Mouse (Mus musculus) heart, adult 18-20 months (tissue): ENCODE data around the gene Dazl. TPM values are rescaled to one million over a fixed set of nuclear protein-coding genes. Genes with fewer than 3 reads are reported as not detected.
A peak's percentile ranks its signal among the peaks of the same experiment; 100 is the strongest.
"Not testable (repeated sequence)": the region's sequence is repeated elsewhere in the genome, so short reads cannot be mapped to it uniquely, and the experiment has no call there.

Experiments
- DNase-seq, 2 experiments: peaks; one replicate each; pipeline ENCODE4 v3.0.0; 2021 to 2022; ENCODE audit warnings: mixed read lengths in 1 of 2
- total RNA-seq, 2 experiments: library from RNA; stranded (reverse); gene quantifications; 2 replicates each; pipeline ENCODE4 v1.2.3; 2021

Gene Dazl
- total RNA-seq, 2 experiments from 2014 or later: 0.49 TPM; not detected in 1

DNA sequence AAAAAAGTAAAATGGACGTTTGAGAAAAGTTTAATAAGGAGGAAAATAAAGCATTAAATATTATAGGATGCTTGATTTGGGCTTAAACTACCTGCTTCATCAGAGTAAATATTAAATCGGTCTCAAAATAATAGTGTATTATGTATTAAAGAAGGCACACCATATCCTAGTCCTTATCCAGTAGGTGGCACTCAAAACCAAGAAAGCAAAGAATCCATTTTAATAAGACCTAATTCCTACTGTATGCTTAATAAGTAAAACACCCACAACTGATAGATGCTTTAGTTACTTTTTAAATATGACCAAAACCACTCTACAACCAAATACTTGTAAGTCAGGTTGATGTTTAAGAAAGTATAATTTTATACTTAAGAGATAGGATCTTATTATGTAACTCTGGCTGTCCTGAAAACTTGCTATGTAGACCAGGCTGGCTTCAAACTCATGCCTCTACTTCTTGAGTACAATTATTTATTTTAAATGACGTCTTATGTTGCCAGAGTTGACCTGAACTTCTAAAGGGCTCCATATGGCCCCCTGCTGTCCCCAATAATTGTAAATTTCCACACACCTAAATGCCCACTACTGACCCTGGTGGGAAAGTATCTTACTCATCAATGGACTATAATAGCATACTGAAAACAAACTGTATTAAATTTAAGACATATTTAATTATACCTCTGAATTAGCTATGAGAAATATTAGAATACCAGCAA, 1.8 kb downstream of the Dazl start:
- peak in 1 of 2 experiments; percentile 51 for DNase-seq

GRCm38 (mm10) chr17:50284845-50285244, 8.6 kb downstream of the Dazl start:
- DNase-seq: no peak

DNA sequence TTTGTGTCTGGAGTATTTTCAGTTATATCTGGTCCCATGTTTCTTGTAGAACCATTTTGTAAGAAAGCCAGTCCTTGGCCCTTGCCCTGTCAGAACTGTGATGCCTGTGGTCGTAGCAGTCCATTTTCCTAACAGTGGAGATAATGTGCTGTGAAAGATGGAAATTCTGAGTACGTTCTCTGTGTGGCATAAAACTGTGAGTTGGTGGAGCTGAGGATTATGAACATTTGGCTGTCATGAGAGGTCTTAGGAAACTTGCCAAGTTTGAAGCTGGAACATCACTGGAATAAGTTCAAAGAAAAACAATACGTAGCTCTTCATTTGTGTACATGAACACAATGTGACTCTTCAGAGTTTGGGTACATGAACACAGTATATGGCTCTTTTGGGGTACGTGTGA, 31.8 kb downstream of the Dazl start:
- not testable (repeated sequence) for DNase-seq

DNA sequence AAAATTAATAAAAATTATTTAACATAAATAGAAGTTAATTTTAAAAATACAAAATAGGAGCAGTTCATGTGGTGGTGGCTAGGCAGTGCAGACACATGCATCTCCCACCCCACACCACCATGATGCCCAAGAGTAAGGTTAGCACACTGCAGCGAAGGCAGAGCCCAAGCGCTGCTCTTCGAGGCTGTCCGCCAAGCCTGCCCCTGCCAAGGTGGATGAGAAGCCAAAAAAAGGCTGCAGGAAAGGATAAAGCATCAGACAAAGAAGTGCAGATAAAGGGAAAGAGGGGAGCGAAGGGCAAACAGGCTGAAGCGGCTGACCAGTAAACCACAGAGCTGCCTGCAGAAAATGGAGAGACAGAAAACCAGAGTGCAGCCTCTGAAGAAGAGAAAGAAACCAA, 32.6 kb downstream of the Dazl start:
- no peak for DNase-seq

DNA sequence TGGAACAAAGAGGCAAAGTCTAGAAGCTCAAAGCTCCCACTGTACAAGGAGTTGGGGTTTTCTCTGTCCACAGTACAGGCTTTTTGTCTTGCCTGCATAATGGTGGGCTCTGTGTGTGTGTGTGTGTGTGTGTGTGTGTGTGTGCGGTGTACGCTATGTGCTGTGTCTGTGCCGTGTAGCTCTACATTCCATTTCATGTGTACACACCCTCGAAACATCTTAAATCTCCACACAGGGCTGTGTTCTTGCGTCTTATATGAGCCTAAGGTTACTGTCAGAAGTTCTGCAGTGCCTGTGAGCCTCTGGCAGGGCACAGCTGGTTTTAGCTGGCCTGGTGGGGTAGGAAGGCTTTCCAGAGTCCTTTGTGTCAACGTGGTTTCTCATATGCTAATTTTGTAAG, 46.8 kb downstream of the Dazl start:
- DNase-seq: no peak

GRCm38 (mm10) chr17:50244675-50245074, 48.8 kb downstream of the Dazl start:
- no peak for DNase-seq

DNA sequence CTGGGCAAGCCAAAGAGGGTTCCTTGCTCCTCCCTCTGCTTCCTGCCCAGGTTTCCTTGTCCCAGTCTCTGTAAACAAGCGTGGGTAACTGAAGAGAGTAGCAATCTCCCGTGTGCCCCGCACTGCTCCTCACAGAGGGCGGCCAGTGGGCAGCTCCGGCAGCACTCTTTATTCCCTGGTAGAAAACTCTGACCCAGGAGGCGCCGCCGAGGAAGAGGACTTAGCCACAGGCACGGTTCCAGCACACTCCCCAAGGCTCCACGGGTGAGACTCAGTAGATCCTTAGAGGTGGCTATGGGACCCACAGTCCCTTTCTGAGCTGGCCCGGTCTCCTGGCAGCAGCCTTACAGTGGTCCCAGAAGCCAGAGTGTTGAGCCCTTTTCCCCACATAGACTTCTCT, 50.1 kb downstream of the Dazl start:
- no peak for DNase-seq

DNA sequence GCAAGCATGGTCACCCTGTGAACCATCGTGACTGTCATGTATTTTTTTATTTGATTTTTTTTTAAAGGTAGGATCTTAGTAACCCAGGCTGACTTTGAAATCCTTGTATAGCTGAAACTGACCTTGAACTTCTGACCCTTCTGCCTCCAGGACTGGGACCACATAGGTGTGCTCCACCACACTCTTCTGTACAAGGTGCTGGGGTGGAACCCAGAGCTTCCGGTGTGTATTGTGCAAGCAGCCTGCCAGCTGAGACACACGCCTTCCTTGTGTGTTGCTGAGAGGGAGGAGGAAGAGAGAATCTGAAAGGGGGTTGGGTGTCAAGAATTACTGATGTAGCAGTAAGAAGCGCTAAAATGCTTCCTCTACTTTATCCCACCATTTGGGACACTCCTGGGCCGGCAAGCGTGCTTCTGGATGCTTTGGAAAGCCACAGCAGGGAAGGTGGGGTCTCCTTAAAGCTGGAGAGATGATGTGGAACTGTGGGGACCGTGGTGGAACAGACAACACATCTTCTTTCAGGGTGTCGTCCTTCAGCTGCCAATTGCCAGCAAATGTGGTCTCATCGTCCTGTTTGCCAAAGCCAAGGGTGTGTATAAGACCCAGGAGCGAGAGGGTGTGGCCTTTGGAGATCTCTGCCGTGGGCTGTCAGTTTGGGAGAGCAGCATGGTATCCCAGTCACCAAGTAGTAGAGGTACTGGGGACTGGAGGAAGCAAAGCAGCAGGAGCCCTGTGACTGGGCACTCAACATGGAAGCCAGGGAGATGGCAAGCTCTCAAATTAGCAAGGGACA, 55.4 kb downstream of the Dazl start:
- DNase-seq: no peak

DNA sequence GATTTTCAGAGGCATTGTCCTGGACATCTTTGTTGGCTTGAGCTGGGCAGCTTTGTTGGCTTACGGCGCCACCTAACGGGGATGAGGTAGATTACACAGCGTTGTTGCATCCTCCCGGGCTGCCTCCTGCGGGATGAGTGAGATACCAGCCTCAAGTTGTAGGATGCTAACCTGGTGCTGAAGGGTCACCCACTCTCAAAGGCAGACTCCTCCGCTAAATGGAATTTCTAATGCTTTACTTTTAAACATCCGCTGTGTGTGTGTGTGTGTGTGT, 56.1 kb downstream of the Dazl start:
- peak; percentile 81 to 91 for DNase-seq

DNA sequence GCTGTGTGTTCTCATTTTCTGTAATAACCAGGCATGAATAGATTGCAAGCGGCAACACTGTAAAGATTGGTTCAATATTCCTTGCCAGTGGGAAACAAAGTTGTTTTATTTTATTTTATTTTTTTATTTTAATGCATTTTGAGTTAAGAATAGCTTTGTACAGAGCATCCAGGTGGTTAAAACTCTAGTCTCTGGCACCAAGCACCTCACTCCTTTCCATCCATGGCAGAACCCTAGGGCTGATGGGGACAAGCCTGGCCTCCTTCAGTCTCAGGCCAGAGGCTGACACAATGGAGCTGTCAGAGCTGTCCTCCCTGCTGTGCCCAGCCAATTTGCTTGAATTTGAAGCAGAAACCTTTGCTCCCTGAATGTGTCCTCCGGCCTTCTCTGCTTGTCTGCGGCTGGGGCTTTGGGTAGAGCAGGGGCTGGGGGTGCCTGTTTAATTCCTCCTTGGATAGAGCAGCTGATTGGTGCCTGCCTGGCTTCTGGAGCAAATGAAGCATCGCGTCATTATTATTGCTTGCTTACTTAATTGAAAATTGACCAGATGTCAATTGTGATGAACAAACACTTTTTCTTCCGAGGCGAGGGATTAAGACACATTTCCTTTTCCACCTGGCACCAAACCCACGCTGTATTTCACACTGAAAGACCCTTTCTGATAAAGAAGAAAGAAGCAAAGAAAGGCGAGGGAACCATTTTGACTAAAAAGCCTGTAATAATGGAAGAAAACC, 56.6 kb downstream of the Dazl start:
- DNase-seq: peak in 1 of 2 experiments; percentile 20

DNA sequence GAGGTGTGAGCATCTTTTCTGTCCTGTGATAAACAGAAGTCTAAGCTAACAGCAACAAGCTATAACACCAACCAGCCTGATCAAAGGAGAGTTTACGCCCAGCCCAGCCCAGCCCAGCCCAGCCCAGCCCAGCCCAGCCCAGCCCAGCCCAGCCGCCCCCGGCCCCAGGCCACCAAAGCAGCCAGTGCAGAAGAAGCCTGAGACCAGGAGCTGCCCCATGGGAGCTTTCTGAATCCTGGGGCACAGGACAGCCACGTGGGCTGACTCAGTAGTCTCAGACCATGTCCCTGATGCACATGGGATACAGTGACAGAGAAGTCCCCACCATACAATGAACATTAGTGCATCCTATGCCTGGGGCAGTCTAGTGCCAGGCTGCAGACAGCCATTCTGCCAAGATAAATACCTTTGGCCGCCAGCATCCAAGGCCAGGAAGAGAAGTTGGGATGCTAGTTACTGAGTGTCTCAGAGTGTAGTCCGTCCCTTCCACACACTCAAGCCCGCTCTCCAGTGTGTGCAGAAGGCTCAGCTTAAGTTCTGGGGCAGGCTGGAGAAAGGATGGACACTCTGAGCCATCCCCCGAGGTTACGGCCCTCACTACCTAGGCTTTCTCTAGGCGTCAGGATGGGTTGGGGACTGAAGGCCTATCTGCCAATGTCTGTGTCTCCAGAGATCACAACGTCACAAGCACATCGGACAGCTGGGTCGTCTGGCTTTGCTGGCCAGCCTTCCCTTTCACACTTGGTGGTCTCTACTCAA, 57.3 kb downstream of the Dazl start:
- DNase-seq: no peak

DNA sequence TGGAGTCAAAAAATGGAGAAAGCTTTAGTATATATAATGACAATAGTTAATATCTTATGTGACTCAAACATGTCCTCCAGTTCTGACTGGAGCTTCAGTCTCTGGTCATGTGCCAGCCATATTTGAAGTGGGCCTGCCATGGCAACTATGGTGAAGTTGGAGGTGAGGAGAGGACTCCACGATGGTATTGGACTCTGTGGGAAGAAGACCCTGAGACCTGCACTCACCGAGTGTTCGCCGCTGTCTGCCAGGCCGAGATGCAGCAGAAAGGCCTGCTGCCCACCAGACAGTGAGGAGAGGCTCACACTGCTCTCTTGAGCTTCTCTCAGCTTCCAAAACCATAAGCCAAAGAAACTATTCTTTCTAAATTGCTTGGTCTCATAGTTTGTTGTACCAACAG, 59.5 kb downstream of the Dazl start:
- no peak for DNase-seq

DNA sequence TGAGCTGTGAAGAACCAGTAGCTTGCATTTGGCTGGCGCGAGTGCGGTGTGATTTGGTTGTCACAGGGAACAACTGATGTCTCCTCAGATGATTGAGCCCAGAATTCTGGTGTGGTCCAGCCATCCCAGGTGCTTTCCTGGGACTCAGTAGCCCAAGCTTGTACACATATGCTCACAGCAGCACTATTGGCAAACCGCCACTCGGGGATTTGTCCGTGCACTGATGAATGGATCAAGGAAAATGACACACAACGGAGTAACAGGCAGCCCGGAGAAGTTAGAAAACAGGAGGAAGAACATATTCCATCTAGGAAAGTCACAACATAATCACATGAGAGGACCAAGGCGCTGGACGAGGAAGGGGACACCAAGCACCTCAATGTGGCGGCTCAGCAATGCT, 60.6 kb downstream of the Dazl start:
- no peak for DNase-seq

- DNase-seq: no peak
Measured at GRCm38 (mm10) chr17:50231206-50231605, 62.2 kb downstream of the Dazl start.

- DNase-seq: no peak
Measured at GRCm38 (mm10) chr17:50229534-50229933, 63.9 kb downstream of the Dazl start.

Other genes starting within 250 kb of the Dazl start
- 10 to 100 TPM; 52.1 to 53.3 TPM for gene Rftn1, start 103.0 kb downstream of the Dazl start, total RNA-seq
- gene Plcl2, start 215.8 kb upstream of the Dazl start, total RNA-seq: 1 to 10 TPM; 8.7 to 9.1 TPM